Mouse (Mus musculus) erythroblast, embryonic 14.5 days (primary cell): ENCODE measurements around the gene Slc22a18.

Source experiments
- GATA1 ChIP-seq: IDR thresholded peaks from 2 replicates; pipeline ENCODE4 v1.6.1; 2012; ENCODE audit warnings: low read length, inconsistent platforms, mixed read lengths
- TAL1 ChIP-seq: IDR thresholded peaks from 3 replicates; pipeline ENCODE4 v1.6.1; 2012; ENCODE audit warnings: low read length, inconsistent platforms, mixed read lengths

- TF ChIP-seq GATA1 (no peak), TAL1 (no peak)
These were observed 11.6 kb upstream of the Slc22a18 start for GRCm38 (mm10) chr7:143461920-143462319.
